Mouse (Mus musculus): ENCODE results near the gene Ptpn13.
A peak's percentile ranks its signal among the peaks of the same experiment; 100 is the strongest.

Gene Ptpn13

DNA sequence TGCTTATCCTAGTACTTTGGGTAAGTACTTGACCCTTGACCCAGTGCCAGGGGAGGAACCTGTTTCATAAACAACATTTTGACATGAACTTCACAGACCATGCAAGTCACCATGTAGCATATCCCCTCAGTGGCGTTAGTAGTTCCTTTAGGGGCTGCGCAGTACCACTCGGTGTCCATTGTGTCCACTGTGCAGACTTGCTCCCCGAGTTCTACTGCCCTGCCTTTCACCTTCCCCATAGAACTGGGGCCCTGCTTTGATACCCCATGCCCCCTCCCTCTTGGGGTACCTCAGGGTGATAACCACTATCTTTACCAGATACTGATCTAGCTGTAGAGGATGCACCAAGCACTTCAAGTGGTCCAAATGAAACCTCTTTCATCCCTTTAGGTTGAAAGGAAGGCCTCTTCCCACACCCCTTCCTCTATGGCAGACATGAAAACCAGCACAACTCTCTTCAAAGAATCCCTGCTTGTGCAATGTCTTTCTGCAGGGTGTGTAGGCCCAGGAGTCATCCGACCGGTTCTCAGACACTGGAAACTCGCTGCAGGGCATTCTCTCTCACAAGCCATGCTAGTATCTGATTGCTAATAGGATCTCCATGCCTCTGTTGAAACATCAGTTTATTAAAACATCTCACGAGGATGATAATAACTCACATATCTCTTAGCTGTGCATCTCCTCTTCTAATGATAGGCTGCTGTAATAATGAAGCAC is 34.1 kb downstream of the Ptpn13 start:
- peak; percentile 31 for DNase-seq (ENCODE audit: low read depth, low spot score)

DNA sequence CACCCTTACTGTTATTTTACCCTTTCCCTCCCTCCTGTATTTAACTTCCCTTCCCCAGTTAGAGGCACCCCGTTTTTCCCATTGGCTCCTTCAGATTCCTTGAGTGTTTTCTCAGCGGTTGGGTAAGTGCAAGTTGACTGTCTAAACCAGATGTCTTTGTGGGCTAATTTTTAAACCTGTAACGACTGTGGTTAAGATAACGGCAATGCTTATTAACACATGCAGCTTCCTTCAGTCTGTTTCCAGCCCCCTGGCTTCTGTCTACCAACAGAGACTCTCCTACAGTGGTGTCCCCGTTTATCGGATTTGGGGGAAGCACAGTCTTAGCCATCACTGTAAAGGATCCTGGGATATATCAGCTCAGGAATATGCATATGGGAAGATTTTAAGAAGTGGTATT is 35.9 kb downstream of the Ptpn13 start:
- no peak for DNase-seq (ENCODE audit: low read depth, low spot score)

DNA sequence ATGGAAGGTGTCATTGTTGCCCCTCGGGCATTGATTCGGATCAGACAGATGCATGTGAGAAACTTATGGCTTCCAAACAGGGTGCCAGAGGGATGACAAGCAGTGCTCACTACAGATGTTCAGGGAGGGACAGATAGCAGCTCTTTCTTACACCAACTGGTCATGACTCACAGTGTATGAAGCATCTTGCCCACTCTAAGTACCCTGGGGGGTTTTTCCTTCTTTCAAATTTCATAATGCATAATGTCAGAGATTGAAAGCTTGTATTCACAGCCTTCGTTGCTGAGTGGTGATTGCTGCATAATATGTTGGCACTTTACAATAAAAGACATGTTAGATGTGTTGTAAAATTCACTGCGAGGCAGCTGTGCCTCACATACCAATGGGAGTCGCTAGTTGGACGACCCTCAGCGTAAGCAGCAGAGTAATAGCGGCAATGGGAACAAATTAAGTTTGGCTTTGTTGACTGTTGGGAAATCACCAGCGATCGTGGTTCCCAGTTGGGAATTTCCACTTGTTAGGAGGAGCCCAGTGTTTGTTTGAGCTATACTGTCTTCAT is 38.7 kb downstream of the Ptpn13 start:
- DNase-seq (ENCODE audit: low read depth, low spot score), result no peak

DNA sequence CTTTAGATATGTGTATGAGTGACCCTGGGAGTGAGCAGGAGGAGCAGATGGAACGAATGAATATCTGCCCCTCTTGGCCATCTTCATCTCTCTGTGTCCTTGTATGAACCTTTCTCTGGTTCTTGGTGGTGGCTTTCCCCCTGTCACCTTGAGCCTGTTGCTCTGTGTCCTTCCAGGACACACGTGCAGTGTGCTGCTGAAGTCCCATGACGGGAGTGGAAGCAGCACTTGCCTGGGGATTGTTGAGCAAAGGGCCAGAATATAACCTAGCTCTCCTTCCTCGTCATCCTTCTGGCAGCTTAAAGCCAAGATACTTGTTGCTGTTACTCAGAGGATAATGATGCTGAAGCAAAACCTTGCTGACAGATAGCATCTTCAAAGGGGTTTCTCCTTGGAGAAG is 39.3 kb downstream of the Ptpn13 start:
- DNase-seq (ENCODE audit: low read depth, low spot score), result no peak

DNA sequence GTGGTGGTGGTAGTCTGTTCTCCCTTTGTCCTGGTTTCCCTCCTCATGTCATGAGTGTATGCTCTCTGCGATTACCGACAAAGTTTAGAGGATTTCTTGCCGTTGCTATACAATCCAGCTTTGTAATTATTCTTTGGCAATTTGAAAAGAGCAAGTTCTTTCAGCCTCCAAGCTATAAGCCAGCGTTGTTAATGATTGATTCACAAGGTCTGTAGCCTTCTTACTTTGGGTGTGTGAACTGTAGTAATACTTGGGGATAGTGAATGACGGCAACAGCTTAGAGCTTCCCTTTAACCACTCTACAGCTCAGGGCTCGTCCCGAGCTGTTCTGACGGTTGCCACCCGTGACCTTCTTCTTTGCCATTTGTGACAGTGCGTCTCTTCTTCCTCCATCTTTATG is 39.8 kb downstream of the Ptpn13 start:
- DNase-seq (ENCODE audit: low read depth, low spot score), result no peak

DNA sequence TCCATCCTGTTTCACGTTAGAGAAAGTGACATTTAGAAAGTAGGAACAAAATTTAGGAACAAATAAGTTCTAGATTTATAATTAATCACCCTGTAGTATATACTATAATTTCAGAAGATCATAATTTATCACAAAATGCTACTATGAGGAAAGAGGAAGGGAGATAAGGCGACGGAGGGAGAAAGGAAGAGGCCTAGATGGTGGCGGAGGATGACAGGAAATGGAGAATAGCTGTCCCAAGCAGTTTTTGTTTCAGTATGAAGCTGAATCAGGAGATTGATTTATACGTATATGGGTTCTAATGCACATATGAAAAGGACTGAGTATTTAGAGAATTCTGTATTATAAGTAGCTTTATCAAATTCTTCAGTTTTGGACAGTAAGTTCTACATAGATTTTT is 47.7 kb downstream of the Ptpn13 start:
- peak; percentile 49 for DNase-seq (ENCODE audit: low read depth, low spot score)

DNA sequence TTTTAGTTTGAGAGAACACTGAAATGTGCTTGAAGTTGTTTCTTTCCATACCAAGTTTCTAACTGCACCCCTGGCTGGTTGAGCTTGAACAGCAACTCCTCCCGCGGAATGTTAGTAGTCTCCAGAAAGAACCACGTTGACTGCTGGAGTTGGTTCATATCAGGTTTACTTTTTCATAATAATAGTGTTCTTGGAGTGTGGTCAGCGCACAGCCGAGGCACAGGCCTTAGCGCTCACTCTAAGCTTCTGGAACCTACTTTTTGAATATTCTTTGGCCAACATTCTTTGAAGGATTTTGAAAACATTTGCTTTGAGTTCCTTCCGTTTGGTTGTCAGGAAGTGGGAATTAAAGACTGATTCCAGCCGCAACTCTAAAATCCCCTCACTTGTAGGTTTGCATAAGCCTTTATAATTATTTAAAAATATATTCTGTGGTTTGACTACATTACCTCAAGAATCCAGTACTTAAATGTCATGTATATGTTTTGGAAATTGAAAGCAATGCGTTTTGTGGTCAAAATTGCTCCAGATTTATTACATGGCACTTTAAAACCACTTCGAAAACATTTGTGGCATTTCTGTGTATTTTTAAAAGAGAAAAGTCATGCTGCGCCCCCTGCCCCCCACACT is 48.6 kb downstream of the Ptpn13 start:
- no peak for DNase-seq (ENCODE audit: low read depth, low spot score)

DNA sequence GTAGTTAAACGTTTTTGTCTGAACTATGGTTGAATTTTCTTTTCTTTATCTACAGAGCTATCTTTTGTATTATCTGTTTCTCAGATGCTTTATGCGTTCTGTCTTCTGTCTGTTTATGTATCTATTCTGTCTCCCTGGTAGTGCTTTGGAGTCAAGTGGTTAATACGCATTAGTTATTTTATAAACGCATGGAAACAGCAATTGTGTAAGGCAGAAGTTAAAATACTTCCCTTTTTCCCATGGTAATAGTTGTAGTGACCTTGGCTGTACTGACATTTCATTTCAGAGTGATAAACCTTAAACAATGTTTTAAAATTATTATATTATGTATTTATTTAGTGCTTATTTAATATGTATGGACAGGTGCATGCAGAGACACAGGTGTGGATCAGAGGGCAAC is 49.3 kb downstream of the Ptpn13 start:
- DNase-seq (ENCODE audit: low read depth, low spot score), result no peak

DNA sequence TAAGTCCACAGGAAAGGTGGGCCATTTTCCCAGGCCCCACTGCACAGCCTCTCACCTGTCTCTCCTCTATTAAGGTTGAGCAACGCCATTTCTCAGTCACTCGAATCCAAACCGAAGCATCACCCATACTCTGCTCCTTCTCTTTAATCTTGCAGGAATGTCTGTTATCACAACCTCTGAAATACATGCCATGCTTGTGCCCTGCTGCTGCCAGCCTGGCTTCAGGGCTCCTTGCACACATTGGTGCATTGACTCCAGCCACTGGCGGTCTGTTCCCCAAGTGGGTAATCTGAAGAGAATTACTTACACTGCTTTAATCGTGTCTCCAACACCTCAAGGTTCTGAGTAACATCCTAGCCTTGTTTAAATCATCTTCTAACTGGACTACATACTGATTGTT is 50.5 kb downstream of the Ptpn13 start:
- DNase-seq (ENCODE audit: low read depth, low spot score), result no peak

DNA sequence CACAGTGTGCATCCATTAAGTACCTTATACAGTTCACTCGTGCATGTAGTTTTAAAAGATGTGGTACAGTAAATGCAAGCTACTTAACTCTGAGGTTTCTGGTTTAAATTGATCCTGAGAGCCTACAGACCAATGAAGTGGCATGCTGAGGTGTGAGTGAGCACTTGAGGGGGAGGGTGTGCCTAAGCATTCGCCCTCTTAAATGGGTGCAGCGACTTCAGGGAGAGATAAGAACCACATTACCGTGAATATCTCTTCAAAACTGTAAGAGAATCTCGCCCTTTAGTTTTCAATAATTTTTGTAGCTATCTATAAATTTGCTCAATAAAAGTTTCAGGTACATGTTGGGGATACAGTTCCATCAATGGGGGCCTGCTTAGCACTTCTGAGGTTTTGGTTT is 54.5 kb downstream of the Ptpn13 start:
- DNase-seq (ENCODE audit: low read depth, low spot score), result no peak

DNA sequence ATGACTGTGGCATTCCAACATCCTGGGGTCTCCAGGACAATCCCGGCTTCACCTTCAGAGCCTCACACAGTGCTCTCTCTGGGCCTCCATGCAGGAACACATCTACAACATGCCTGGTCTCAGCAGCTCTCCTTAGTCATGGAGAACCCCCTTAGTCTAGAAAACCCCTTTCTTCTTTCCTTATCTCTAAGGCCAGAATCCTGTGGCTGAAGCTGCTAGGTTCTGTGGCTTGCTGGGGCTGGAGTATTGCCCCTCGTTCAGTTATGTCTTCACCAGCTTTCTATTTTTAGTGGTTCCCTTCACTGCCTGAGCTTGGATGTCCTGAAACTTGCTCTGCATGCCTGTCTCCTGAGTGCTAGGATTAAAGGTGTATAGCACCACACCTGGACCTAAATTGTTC is 56.2 kb downstream of the Ptpn13 start:
- no peak for DNase-seq (ENCODE audit: low read depth, low spot score)

DNA sequence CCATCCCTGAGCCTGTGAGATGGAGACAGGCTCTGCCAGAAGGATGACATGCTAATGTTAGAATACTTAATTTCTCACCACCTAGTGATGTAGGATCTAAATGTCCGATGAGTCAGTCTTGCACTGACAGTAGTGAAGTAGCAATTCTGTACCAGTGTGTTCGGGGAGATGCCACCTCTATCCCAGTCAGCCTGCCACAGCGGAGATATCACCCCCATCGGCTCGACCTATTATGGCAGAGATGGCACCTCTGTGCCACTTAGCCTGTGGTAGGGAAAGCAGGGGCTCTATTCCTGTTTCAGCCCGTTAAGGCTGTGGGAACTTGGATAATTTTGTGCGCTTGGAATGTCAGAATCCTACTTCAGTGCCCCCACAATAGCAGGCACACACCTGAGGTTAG is 62.0 kb downstream of the Ptpn13 start:
- no peak for DNase-seq (ENCODE audit: low read depth, low spot score)

DNA sequence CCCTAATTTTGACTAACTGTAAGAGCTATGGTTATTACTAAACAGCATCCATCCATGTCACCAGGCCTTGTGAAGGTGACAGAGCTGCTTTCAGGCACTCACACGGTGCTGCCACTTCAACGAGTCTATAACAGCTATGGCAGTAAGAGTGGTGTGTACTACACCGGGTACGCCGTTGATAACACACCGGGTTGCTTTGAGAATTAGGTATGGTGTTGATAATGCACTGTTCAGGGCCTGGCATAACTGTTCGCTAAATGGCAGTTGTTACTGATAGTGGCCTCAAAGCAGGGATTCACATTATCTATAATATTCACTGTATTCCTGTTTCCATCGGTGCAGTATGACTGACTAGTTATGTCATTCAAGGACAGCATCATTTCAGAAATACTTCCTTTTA is 66.0 kb downstream of the Ptpn13 start:
- DNase-seq (ENCODE audit: low read depth, low spot score), result no peak

DNA sequence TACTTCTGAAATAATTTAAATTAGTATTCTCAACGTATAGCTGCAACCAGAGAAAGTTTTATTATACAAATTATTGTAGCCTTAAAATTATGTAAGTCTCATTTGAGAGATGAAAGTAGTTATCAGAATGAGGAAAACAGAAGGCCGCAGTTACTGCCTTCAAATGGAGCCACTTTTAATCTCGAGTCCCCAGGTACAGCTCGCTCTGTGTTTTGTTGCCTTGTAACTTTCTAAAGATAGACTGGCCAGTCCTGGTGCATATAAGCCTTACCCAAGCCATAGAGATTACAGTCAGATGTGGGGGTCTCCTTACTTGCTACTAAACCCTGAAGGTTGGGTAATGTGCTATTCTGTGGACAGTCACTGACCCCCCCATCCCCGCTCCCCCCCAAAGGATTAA is 66.8 kb downstream of the Ptpn13 start:
- no peak for DNase-seq (ENCODE audit: low read depth, low spot score)

DNA sequence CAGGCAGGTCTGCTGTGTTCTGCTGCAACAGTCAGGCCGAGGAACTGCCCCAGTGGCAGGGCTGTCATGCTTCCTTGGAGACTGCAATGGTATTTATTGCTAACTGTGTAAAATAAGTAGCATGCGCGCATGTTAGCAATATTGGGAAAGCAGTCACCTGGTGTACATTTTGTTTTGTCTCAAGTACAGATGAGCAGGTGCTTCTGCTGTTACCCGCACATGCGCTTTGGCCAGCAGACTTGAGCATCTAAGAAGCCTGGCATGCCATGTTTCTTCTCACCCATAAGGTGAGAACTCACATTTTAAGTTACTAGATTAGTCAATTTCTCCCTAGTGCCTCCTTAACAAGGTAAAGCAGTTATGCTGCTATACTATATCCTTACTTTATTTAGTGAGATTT is 72.1 kb downstream of the Ptpn13 start:
- no peak for DNase-seq (ENCODE audit: low read depth, low spot score)

DNA sequence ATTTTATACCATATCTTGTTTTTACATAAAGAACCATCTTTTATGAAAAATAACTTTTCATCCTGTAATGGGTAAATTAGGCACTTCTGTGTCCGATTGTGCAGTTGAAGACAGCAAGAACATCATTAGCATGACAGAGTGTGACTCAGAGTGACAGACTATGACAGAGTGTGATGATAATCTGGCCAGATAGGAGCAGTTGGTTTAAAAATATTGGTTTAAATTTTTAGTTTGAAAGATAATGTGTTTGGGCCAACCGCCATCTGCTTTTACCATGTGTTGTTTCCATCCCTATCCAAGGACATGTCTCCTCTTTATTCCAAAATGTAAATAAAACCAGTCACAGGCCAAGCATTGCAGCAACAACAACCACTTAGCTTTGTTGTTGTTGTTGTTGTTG is 72.5 kb downstream of the Ptpn13 start:
- DNase-seq (ENCODE audit: low read depth, low spot score), result no peak

DNA sequence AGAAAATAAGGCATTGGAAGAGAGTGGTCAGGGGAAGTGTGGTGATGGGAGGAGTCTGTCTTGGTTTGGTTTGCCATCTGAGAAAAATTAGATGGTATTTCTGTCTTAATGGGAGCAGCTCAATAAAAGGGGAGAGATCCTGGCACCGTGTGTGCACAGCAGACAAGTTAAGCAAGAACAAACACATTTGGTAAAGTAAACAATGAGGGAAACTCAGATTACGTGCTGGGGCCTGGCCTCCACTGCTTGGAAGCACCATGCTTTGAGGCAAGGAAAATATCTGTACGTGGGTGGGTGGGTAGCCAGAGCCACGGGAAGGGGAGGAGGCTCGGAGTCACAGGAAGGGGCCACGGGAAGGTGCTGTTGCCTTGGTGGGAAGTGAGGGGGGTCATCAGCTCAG is 74.3 kb downstream of the Ptpn13 start:
- DNase-seq (ENCODE audit: low read depth, low spot score), result no peak

DNA sequence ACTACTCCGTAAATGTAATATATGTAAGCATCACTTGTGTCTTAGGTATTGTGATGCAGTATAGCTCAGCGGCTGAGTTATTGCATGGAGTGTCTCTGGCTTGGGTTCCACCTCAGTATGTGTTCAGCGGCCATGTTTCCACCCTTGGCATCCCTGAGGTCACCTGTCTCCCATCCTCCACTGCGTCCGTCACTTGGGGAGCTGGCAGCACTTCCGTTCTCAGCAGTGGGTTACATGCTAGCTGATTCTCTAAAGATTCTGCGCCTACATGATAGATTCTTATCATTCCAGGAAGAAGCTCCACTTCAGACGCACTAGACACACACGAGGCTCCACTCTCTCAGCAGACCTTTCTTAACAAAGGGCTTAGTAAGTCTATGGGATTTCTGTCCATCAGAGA is 76.1 kb downstream of the Ptpn13 start:
- peak; percentile 79 for DNase-seq (ENCODE audit: low read depth, low spot score)

DNA sequence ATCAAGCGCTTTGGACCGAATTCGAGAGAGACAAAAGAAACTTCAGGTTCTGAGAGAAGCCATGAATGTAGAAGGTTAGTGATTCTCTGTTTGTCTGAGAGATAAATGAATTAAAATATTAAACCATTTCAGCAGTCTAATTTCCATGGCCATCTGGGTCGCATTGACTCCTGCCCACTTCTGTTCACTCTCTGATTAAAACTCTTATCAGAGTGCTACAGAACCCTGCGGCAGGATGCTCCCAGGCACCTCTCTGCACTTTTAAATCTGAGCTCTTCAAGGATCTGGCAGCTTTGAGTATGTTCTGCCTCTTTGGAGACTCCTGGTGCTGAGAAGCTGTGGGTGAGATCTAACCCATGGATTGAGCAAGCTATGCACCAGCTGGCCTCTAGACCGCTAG is 76.8 kb downstream of the Ptpn13 start:
- no peak for DNase-seq (ENCODE audit: low read depth, low spot score)

DNA sequence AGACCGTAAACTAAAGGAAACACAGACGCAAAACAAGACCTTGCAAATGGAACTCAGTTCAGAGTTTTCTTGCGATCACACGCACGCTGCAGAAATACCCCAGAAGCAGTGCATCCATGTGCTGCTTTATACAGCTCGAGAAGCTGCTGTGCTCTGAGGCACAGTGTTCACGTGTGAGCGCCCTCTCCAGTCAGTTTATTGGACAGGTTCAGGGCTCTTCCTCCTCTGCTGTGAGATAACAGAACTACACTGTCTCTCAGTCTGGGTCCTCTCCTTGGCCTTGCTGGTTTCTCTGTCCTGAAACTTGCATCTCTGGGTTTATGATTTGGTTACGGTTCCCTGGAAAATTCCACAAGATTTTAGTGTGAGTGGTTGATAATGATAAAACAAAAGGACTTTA is 88.2 kb downstream of the Ptpn13 start:
- no peak for DNase-seq (ENCODE audit: low read depth, low spot score)

DNA sequence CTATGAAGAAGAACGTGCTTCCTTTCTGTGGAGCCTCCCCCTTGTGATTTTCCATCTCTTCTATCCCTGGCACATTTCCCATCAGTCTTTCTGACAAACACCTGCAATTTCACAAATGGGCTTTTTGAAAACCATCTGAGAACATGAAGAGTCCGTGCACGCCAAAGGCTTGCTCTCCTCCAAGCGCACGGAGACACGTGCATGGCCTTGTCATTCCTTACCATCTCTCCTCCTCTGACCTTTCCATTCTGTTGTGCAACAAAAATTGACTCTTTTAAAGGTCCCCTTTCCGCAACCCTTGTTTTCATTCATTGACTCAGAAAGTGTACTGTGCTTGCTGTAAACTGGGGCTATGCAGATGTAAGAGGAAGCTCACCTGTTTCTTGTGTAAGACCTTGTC is 89.4 kb downstream of the Ptpn13 start:
- DNase-seq (ENCODE audit: low read depth, low spot score), result no peak

DNA sequence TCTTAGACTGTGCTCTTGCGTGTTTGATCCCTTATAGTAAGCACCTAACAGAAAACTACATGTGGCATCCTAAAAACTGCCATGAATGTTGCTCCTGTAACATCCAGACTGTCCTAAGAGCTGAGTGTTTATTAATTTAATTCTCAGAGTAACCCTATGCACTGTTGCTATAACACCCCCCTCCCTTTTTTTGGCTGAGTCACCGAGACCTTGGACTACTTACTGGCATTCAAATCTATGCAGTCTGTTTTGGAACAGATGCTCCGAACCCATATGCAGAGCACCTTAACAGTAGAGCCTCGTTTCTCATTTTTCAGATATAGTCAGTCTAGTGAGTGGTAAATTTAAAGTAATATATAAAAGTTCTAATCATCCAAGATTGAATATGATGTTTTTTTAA is 90.9 kb downstream of the Ptpn13 start:
- DNase-seq (ENCODE audit: low read depth, low spot score), result no peak

DNA sequence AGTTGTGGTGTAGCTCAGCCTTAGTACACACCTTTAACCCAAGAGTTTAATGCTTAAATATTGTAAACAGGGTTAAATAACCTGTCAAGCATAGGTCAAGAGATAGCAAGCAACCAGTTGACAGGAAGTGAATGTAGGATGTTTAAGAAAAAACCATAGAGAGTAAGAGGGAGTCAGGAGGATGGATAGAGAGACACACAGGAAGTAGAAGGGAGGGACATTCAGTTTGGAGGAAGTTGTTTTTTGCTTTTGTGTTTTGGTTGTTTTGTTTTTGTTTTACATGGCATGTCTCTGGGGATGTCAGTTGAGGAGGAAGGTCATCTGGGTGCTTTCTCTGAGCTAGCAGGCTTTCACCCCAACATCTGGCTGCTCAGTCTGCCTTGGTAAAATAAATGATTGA is 91.6 kb downstream of the Ptpn13 start:
- no peak for DNase-seq (ENCODE audit: low read depth, low spot score)

DNA sequence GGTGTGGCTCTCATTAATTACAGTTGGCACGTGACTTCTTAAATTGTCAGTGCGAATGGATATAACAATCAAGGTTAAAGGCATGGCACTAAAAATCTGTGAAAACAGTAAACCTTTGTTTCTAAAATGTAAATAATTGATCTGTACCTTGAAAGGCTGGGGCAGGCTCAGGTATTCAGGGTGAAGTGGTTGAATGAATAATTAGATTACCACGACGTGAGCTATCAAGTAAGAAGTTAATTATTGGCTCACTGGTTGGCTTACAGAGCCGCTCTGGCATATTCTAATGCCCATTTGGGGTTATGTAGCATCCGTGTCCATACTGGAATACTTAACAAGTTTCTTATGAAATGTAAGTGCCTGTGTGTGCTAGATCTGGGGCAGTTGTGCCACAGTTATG is 92.6 kb downstream of the Ptpn13 start:
- DNase-seq (ENCODE audit: low read depth, low spot score), result no peak
